Mouse (Mus musculus): ENCODE data around the gene I0C0044D17Rik. TPM values are rescaled to one million over a fixed set of nuclear protein-coding genes. Genes with fewer than 3 reads are reported as not detected.

The I0C0044D17Rik gene
- polyA plus RNA-seq, 1 experiment from 2014 or later = not detected

- Histone ChIP-seq H3K36me3 (ENCODE audit: control insufficient read depth, insufficient read depth, low read length) (no peaks in the 10 kb centered on the region), H3K4me2 (ENCODE audit: low read length) (no peak overlapping the region), H3K9me3 (replicated peaks; ENCODE audit: control insufficient read depth, low read length) (no peaks in the 10 kb centered on the region), H3K27ac (ENCODE audit: low read depth, low read length) (no peak overlapping the region), H3K9ac (ENCODE audit: low read length) (no peak overlapping the region), H3K4me1 (ENCODE audit: control insufficient read depth, insufficient read depth, low read length) (no peaks in the 10 kb centered on the region), H3K4me3 (ENCODE audit: low read depth, low read length) (no peak overlapping the region), H3K27me3 (replicated peaks; ENCODE audit: control insufficient read depth, insufficient read depth, low read length) (no peaks in the 10 kb centered on the region)
- ATAC-seq (no peak), DNase-seq (ENCODE audit: low spot score) (no peak)
- WGBS = 93% methylated on average over 16 of the region's 16 CpGs
Observed at GRCm38 (mm10) chr4:98837715-98838505, 14.3 kb upstream of the I0C0044D17Rik start.

DNA sequence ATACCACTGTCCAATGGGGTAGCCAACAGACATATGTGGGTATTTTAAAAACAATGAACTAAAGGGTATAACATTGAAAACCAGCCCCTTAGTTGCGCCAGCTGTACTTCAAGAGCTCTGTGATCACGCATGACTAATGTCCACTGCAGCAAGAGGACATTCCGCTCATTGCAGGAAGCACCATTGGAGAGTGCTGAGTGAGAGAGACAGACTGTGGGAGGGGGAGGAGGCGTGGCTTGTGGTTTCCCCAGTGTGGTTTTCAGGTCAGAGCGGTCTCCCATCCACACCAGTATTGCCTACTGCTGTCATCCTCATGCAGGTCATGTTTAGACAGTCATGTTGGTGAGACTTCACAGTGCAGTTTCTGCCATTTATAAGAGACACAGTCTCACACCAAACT is 12.9 kb upstream of the I0C0044D17Rik start:
- no peak overlapping the region for H3K27ac ChIP-seq (ENCODE audit: low read depth, low read length)
- no peak overlapping the region for H3K4me2 ChIP-seq (ENCODE audit: low read length)
- H3K27me3 ChIP-seq (replicated peaks; ENCODE audit: control insufficient read depth, insufficient read depth, low read length) = no peaks in the 10 kb centered on the region
- no peak overlapping the region for H3K9ac ChIP-seq (ENCODE audit: low read length)
- no peaks in the 10 kb centered on the region for H3K4me1 ChIP-seq (ENCODE audit: control insufficient read depth, insufficient read depth, low read length)
- H3K4me3 ChIP-seq (ENCODE audit: low read depth, low read length) = no peak overlapping the region
- no peaks in the 10 kb centered on the region for H3K36me3 ChIP-seq (ENCODE audit: control insufficient read depth, insufficient read depth, low read length)
- WGBS = 60% methylated on average over 5 of the region's 5 CpGs
- DNase-seq (ENCODE audit: low spot score) (no peak), ATAC-seq (no peak)
- H3K9me3 ChIP-seq (replicated peaks; ENCODE audit: control insufficient read depth, low read length) = no peaks in the 10 kb centered on the region

DNA sequence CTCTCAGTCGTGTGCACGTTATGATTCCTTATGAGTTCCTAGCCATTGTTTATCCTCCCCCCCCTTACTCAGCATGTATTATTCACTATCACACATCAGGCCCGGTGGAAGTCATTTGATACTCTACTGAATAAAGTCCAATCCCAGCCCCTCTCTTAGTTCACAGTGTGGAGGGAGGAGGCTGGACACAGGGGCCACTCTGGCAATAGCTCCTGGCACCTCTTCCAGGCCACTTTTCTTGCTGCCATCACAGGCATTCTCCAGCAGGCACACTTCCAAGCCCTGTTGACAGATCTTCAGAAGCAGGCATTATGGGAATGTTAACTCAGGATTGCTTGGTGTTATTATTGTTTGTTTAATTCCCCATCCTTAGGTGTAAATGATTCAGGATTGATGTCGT is 11.1 kb upstream of the I0C0044D17Rik start:
- H3K4me2 ChIP-seq (ENCODE audit: low read length) = no peak overlapping the region
- no peaks in the 10 kb centered on the region for H3K36me3 ChIP-seq (ENCODE audit: control insufficient read depth, insufficient read depth, low read length)
- H3K4me3 ChIP-seq (ENCODE audit: low read depth, low read length) = no peak overlapping the region
- H3K27ac ChIP-seq (ENCODE audit: low read depth, low read length) = no peak overlapping the region
- H3K4me1 ChIP-seq (ENCODE audit: control insufficient read depth, insufficient read depth, low read length) = no peaks in the 10 kb centered on the region
- no peaks in the 10 kb centered on the region for H3K9me3 ChIP-seq (replicated peaks; ENCODE audit: control insufficient read depth, low read length)
- no peak for ATAC-seq
- 50% methylated on average over 4 of the region's 4 CpGs for WGBS
- no peak overlapping the region for H3K9ac ChIP-seq (ENCODE audit: low read length)
- DNase-seq (ENCODE audit: low spot score) = no peak
- no peaks in the 10 kb centered on the region for H3K27me3 ChIP-seq (replicated peaks; ENCODE audit: control insufficient read depth, insufficient read depth, low read length)

DNA sequence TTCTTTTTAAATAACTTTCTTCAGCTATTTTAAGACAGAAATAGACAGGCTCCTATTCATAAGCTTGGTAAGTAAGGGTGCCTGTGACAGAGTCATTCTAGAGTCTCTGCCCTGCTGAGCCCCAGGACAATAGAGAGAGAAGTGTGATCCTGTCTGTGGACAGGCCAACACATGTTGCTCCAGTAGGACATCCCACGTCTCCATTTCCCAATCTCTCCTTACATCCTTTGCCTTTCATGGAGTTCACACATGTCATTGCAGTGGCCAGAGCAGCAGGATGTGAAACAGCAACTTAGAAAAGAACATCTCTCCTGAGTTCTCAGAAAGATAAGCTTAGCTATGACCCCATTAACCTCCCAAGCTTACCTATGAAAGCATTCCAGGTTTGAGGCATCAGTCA is 8.1 kb upstream of the I0C0044D17Rik start:
- no peak overlapping the region for H3K9ac ChIP-seq (ENCODE audit: low read length)
- H3K27ac ChIP-seq (ENCODE audit: low read depth, low read length) = no peak overlapping the region
- DNase-seq (ENCODE audit: low spot score) (no peak), ATAC-seq (no peak)
- H3K4me3 ChIP-seq (ENCODE audit: low read depth, low read length) = no peak overlapping the region
- no peaks in the 10 kb centered on the region for H3K27me3 ChIP-seq (replicated peaks; ENCODE audit: control insufficient read depth, insufficient read depth, low read length)
- 74% methylated on average over 1 of the region's 1 CpGs for WGBS
- H3K36me3 ChIP-seq (ENCODE audit: control insufficient read depth, insufficient read depth, low read length) = no peaks in the 10 kb centered on the region
- H3K4me2 ChIP-seq (ENCODE audit: low read length) = no peak overlapping the region
- no peaks in the 10 kb centered on the region for H3K4me1 ChIP-seq (ENCODE audit: control insufficient read depth, insufficient read depth, low read length)
- H3K9me3 ChIP-seq (replicated peaks; ENCODE audit: control insufficient read depth, low read length) = no peaks in the 10 kb centered on the region

DNA sequence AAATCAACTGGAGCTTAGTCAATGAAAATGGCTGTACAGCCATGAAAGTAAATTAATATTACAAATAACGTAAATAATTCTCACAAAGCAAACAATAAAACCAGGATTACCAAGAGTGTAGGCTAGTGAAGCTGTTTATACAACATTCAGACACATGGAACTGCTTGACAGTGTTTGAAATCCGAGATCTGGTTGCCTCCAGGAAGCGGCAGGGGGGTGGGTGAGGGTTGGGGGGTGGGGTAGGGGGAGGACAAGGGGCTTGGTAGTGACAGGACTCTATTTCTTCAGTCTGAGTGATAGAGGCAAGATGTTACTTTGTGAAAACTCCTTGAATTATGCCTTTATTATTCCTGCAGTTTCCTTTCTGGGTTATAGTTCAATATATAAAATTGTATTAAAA is 3.1 kb upstream of the I0C0044D17Rik start:
- Histone ChIP-seq H3K4me3 (ENCODE audit: low read depth, low read length) (no peak overlapping the region), H3K27ac (ENCODE audit: low read depth, low read length) (no peak overlapping the region), H3K4me2 (ENCODE audit: low read length) (no peak overlapping the region), H3K27me3 (replicated peaks; ENCODE audit: control insufficient read depth, insufficient read depth, low read length) (no peaks in the 10 kb centered on the region), H3K9me3 (replicated peaks; ENCODE audit: control insufficient read depth, low read length) (no peaks in the 10 kb centered on the region), H3K36me3 (ENCODE audit: control insufficient read depth, insufficient read depth, low read length) (no peaks in the 10 kb centered on the region), H3K4me1 (ENCODE audit: control insufficient read depth, insufficient read depth, low read length) (no peaks in the 10 kb centered on the region), H3K9ac (ENCODE audit: low read length) (no peak overlapping the region)
- no peak for DNase-seq (ENCODE audit: low spot score)
- 43% methylated on average over 3 of the region's 3 CpGs for WGBS
- ATAC-seq = no peak

- Histone ChIP-seq H3K27ac (ENCODE audit: low read depth, low read length) (no peak overlapping the region), H3K36me3 (ENCODE audit: control insufficient read depth, insufficient read depth, low read length) (no peaks in the 10 kb centered on the region), H3K4me1 (ENCODE audit: control insufficient read depth, insufficient read depth, low read length) (no peaks in the 10 kb centered on the region), H3K27me3 (replicated peaks; ENCODE audit: control insufficient read depth, insufficient read depth, low read length) (peaks cover 10% of the 10 kb centered on the region), H3K4me3 (ENCODE audit: low read depth, low read length) (no peak overlapping the region), H3K4me2 (ENCODE audit: low read length) (no peak overlapping the region), H3K9me3 (replicated peaks; ENCODE audit: control insufficient read depth, low read length) (no peaks in the 10 kb centered on the region), H3K9ac (ENCODE audit: low read length) (no peak overlapping the region)
- DNase-seq (ENCODE audit: low spot score) (no peak), ATAC-seq (no peak)
- WGBS = 83% methylated on average over 3 of the region's 3 CpGs
Observed at GRCm38 (mm10) chr4:98823047-98823446, 593 bp downstream of the I0C0044D17Rik start.

DNA sequence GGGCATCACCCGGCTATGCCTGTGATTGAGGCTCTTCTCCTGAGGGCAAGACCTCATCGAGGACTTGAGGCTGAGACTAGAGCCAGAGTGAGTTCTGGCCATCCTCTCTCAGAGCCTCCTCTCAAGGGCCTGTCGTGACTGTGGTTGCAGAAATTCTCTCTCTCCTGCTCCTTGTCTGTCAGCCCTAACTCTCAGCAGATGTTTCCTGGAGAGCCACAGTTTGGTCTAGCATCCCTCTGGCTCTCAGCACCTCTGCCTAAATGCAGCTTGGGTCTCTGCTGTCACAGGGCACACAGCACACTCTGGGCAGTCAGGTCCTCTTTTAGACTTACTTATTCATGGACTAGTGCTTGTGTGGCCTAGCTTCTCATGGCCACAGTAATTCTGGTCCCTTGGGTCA is 1.2 kb downstream of the I0C0044D17Rik start:
- H3K4me2 ChIP-seq (ENCODE audit: low read length) = no peak overlapping the region
- WGBS = 74% methylated on average over 3 of the region's 3 CpGs
- no peak for ATAC-seq

DNA sequence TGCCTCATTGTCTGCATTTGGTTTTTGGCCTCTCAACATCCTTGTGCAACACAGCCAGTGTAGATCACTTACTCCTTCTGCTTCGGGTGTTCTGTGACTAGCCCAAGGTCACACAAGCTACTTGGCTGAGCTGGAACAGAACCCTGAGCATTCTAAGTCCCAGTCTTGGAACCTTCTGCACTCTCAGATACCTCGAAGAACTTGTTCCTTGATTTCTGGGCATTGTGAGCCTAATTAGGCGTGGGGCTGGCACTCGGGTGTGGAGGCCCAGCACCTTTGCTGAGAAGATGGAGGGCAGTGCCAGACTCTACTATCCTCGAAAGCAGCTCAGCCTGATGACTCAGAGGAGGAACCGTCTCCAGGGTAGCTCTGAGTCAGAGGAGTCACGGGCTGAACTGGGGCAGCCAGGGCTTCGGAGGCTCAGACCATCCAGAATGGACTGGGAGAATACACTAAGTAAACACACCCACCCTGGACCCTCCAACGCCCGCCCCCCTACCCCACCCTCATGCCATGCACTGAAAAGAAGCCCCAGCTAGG is 4.4 kb downstream of the I0C0044D17Rik start:
- no peak for DNase-seq (ENCODE audit: low spot score)
- Histone ChIP-seq H3K9me3 (replicated peaks; ENCODE audit: control insufficient read depth, low read length) (no peaks in the 10 kb centered on the region), H3K4me1 (ENCODE audit: control insufficient read depth, insufficient read depth, low read length) (no peaks in the 10 kb centered on the region), H3K27ac (ENCODE audit: low read depth, low read length) (no peak overlapping the region), H3K9ac (ENCODE audit: low read length) (no peak overlapping the region), H3K4me3 (ENCODE audit: low read depth, low read length) (no peak overlapping the region), H3K27me3 (replicated peaks; ENCODE audit: control insufficient read depth, insufficient read depth, low read length) (peaks cover 36% of the 10 kb centered on the region), H3K4me2 (ENCODE audit: low read length) (no peak overlapping the region), H3K36me3 (ENCODE audit: control insufficient read depth, insufficient read depth, low read length) (no peaks in the 10 kb centered on the region)
- no peak for ATAC-seq
- 82% methylated on average over 10 of the region's 10 CpGs for WGBS

More for the DNA sequence above, 1.2 kb downstream of the I0C0044D17Rik start:
- H3K27me3 ChIP-seq (replicated peaks; ENCODE audit: control insufficient read depth, insufficient read depth, low read length) = peaks cover 16% of the 10 kb centered on the region
- H3K27ac ChIP-seq (ENCODE audit: low read depth, low read length) = no peak overlapping the region
- no peak overlapping the region for H3K9ac ChIP-seq (ENCODE audit: low read length)
- H3K4me3 ChIP-seq (ENCODE audit: low read depth, low read length) = no peak overlapping the region
- no peaks in the 10 kb centered on the region for H3K36me3 ChIP-seq (ENCODE audit: control insufficient read depth, insufficient read depth, low read length)
- no peaks in the 10 kb centered on the region for H3K9me3 ChIP-seq (replicated peaks; ENCODE audit: control insufficient read depth, low read length)
- no peaks in the 10 kb centered on the region for H3K4me1 ChIP-seq (ENCODE audit: control insufficient read depth, insufficient read depth, low read length)
- DNase-seq (ENCODE audit: low spot score) = no peak

- H3K4me3 ChIP-seq (ENCODE audit: low read depth, low read length) = peak within 1 kb of the TSS; percentile 67
- peak; percentile 77 for ATAC-seq
- WGBS = under 1% methylated on average over 71 of the region's 72 CpGs
- H3K4me1 ChIP-seq (ENCODE audit: control insufficient read depth, insufficient read depth, low read length) = no peaks in the 10 kb centered on the region
- no peaks in the 10 kb centered on the region for H3K36me3 ChIP-seq (ENCODE audit: control insufficient read depth, insufficient read depth, low read length)
- no peaks in the 10 kb centered on the region for H3K9me3 ChIP-seq (replicated peaks; ENCODE audit: control insufficient read depth, low read length)
- no peak within 1 kb of the TSS for H3K27ac ChIP-seq (ENCODE audit: low read depth, low read length)
- H3K9ac ChIP-seq (ENCODE audit: low read length) = peak within 1 kb of the TSS; percentile 69
- peak within 1 kb of the TSS; percentile 100 for H3K4me2 ChIP-seq (ENCODE audit: low read length)
- DNase-seq (ENCODE audit: low spot score) = peak; percentile 48
- H3K27me3 ChIP-seq (replicated peaks; ENCODE audit: control insufficient read depth, insufficient read depth, low read length) = peaks cover 36% of the 10 kb centered on the region
Observed at GRCm38 (mm10) chr4:98817184-98817911, 6.3 kb downstream of the I0C0044D17Rik start, which contains the start of gene Kank4. Kank4 (minus strand) TSS chr4:98817537.
